12 mouse cellular contexts compared by ENCODE assay signal in genomic region chr16:95657756-95658155, GRCm38 (mm10). TPM values are rescaled to one million over a fixed set of nuclear protein-coding genes. Genes with fewer than 3 reads are reported as not detected.
A peak's percentile ranks its signal among the peaks of the same experiment; 100 is the strongest.
DNase-seq lines count a peak whose midpoint lies in the region; ATAC-seq and TF ChIP-seq lines count a peak whose summit lies in the region.
"Had no signal": no experiment of that assay in that cellular context is flagged by ENCODE, and none has a peak within 500 bp of the region (broad histone marks: within the 10 kb centered on the region; RNA-seq: fewer than 3 reads in every experiment).

No protein-coding gene starts in this region.

- H3K4me3 ChIP-seq in liver, adult 2 months (ENCODE audit: insufficient read depth, low read depth, low read length) = no peak overlapping the region
- H3K4me3 ChIP-seq in liver, embryonic 12.5 days = no peak overlapping the region
- no peak overlapping the region for H3K4me3 ChIP-seq in stomach, postnatal 0 days (ENCODE audit: low read depth, low read length)
- H3K4me3 ChIP-seq: heart, embryonic 13.5 days; limb, embryonic 15.5 days had no signal

- TF ChIP-seq POLR2A in liver, adult 2 months (IDR thresholded peaks at IDR 0.05; ENCODE audit: extremely low read depth, insufficient read depth, low read length) = no peak

- peaks cover 7% of the 10 kb centered on the region for H3K9me3 ChIP-seq in liver, embryonic 12.5 days (replicated peaks)
- peaks cover 6% of the 10 kb centered on the region; the same call in 1 of the 2 replicates for H3K9me3 ChIP-seq in stomach, postnatal 0 days (ENCODE audit: control insufficient read depth, low read length)
- H3K9me3 ChIP-seq: limb, embryonic 15.5 days had no signal

- no peak for TF ChIP-seq EP300 in stomach, postnatal 0 days (optimal IDR thresholded peaks at IDR 0.05)

- no peaks in the 10 kb centered on the region for H3K79me2 ChIP-seq in liver, adult 2 months (ENCODE audit: control insufficient read depth, insufficient read depth, low read length)

- no peaks in the 10 kb centered on the region for H3K27me3 ChIP-seq in liver, adult 2 months (ENCODE audit: control insufficient read depth, insufficient read depth, low read length)
- no peaks in the 10 kb centered on the region; the same call in 1 of the 2 replicates for H3K27me3 ChIP-seq in liver, embryonic 12.5 days (replicated peaks)
- H3K27me3 ChIP-seq in stomach, postnatal 0 days (ENCODE audit: control insufficient read depth, insufficient read depth, low read length) = no peaks in the 10 kb centered on the region
- H3K27me3 ChIP-seq: heart, embryonic 13.5 days; limb, embryonic 15.5 days had no signal

- H3K4me1 ChIP-seq in liver, adult 2 months (ENCODE audit: control insufficient read depth, insufficient read depth, low read length) = peaks cover 7% of the 10 kb centered on the region; the same call in 1 of the 2 replicates
- no peaks in the 10 kb centered on the region for H3K4me1 ChIP-seq in liver, embryonic 12.5 days
- H3K4me1 ChIP-seq in stomach, postnatal 0 days (replicated peaks; ENCODE audit: control insufficient read depth, insufficient read depth) = no peaks in the 10 kb centered on the region
- H3K4me1 ChIP-seq: heart, embryonic 13.5 days had no signal

- DNase-seq in CD4-positive, CD25-positive, alpha-beta regulatory T cell, adult 2 months (ENCODE audit: low read depth, low spot score) = peak; percentile 35
- DNase-seq in liver, adult 2 months (ENCODE audit: extremely low read depth, low read depth, low spot score) = no peak
- peak; percentile 22 for DNase-seq in thymus, postnatal 25 days
- DNase-seq in thymus, postnatal 36 days = no peak
- no peak for DNase-seq in stomach, postnatal 0 days (ENCODE audit: low spot score)
- DNase-seq in left cerebral cortex, postnatal 36 days (ENCODE audit: low spot score in 2 of 2) = no peak
- DNase-seq: cerebellum, adult 2 months; midbrain, embryonic 14.5 days had no signal

- no peak overlapping the region for H3K9ac ChIP-seq in liver, adult 2 months (ENCODE audit: low read depth, low read length)
- no peak overlapping the region for H3K9ac ChIP-seq in liver, embryonic 12.5 days
- H3K9ac ChIP-seq in stomach, postnatal 0 days (ENCODE audit: low read length) = no peak overlapping the region
- H3K9ac ChIP-seq: heart, embryonic 13.5 days; limb, embryonic 15.5 days had no signal

- peak; percentile 48 for TF ChIP-seq CTCF in liver, adult 2 months (IDR thresholded peaks at IDR 0.05; ENCODE audit: low read depth, low read length)
- TF ChIP-seq CTCF in stomach, postnatal 0 days (IDR thresholded peaks at IDR 0.05; ENCODE audit: low read depth) = peak; percentile 48

- ATAC-seq in CD4-positive, CD25-positive, alpha-beta regulatory T cell, adult 4 months = no peak
- no peak for ATAC-seq in liver, embryonic 12.5 days
- no peak for ATAC-seq in stomach, postnatal 0 days (ENCODE audit: low FRiP score, low TSS enrichment)

- H3K36me3 ChIP-seq in liver, adult 2 months (ENCODE audit: control insufficient read depth, insufficient read depth, low read length) = no peaks in the 10 kb centered on the region
- no peaks in the 10 kb centered on the region for H3K36me3 ChIP-seq in liver, embryonic 12.5 days
- no peaks in the 10 kb centered on the region for H3K36me3 ChIP-seq in stomach, postnatal 0 days (ENCODE audit: control insufficient read depth, insufficient read depth, low read length)
- H3K36me3 ChIP-seq: heart, embryonic 13.5 days; limb, embryonic 15.5 days had no signal

- H3K4me2 ChIP-seq in liver, embryonic 12.5 days = no peak overlapping the region
- H3K4me2 ChIP-seq in stomach, postnatal 0 days (replicated peaks; ENCODE audit: low read depth) = no peak overlapping the region
- H3K4me2 ChIP-seq: heart, embryonic 13.5 days; limb, embryonic 15.5 days had no signal

- intact Hi-C loops in left cerebral cortex, postnatal 36 days (cut with DNase I) = no loop called here

- no peak overlapping the region for H3K27ac ChIP-seq in liver, adult 2 months (replicated peaks; ENCODE audit: insufficient read depth, low read depth, low read length)
- no peak overlapping the region for H3K27ac ChIP-seq in liver, embryonic 12.5 days
- H3K27ac ChIP-seq in stomach, postnatal 0 days (replicated peaks) = no peak overlapping the region
- H3K27ac ChIP-seq: heart, embryonic 13.5 days had no signal

- 99% methylated on average over 5 of the region's 5 CpGs for WGBS in liver, adult 2 months
- 78% methylated on average over 5 of the region's 5 CpGs for WGBS in liver, embryonic 12.5 days (ENCODE audit: insufficient replicate concordance)
- 96% methylated on average over 5 of the region's 5 CpGs for WGBS in stomach, postnatal 0 days

RNA-seq across cellular contexts. Expression of gene Ets2, which starts 44.1 kb away (rescaled TPM):
- polyA plus RNA-seq in CD4-positive, CD25-positive, alpha-beta regulatory T cell, adult 4 months (2017; shearing (Covaris generic)) = 1 to 10 TPM; 4.2 to 4.3 TPM
- total RNA-seq in liver, adult 2 months (2014; rRNA removed) = 10.7 and 15.4 TPM in 2 replicates
- polyA plus RNA-seq in liver, adult 2 months (2012; rRNA removed) = 14.6 TPM in 2 replicates
- 18.6 and 19.7 TPM in 2 replicates for polyA plus RNA-seq in liver, embryonic 12.5 days (2016; fragmentation: Nextera tagmentation; extraction: Ambion mirVana)
- 35.1 and 38.1 TPM in 2 replicates for polyA plus RNA-seq in stomach, postnatal 0 days (2015; fragmentation: Nextera tagmentation; extraction: Ambion mirVana)
- total RNA-seq in left cerebral cortex, postnatal 36 days (2021) = 10 to 100 TPM; 68.0 to 79.8 TPM

Comparison
In these comparisons a context has a peak if more than half of its experiments do, and no peak if none do; other contexts are left out.
1. DNase-seq: peak in CD4-positive, CD25-positive, alpha-beta regulatory T cell, adult 2 months (single experiment) and thymus, postnatal 25 days (single experiment); none in liver, adult 2 months (single experiment), thymus, postnatal 36 days (0 of 2), stomach, postnatal 0 days (single experiment) and left cerebral cortex, postnatal 36 days (0 of 2).